27 mouse cellular contexts compared by ENCODE assay signal in the genomic region with DNA sequence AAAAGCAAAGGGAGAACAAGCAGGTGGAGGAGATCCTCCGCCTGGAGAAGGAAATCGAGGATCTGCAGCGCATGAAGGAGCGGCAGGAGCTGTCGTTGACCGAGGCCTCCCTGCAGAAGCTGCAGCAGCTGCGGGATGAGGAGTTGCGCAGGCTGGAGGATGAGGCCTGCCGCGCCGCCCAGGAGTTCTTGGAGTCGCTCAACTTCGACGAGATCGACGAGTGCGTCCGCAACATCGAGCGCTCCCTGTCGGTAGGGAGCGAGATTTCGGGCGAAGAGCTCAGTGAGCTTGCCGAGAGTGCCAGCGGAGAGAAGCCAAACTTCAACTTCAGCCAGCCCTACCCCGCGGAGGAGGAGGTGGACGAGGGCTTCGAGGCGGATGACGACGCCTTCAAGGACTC.
DNase-seq lines count a peak whose midpoint lies in the region; ATAC-seq and TF ChIP-seq lines count a peak whose summit lies in the region.
"Had no signal": no experiment of that assay in that cellular context is flagged by ENCODE, and none has a peak within 500 bp of the region (broad histone marks: within the 10 kb centered on the region; RNA-seq: fewer than 3 reads in every experiment).

No protein-coding gene starts in this region.

- no peak; the same call in 1 of the 2 replicates for ATAC-seq in liver, embryonic 11.5 days (replicated peaks; ENCODE audit: low FRiP score)
- ATAC-seq: activated CD4-positive, CD25-positive, alpha-beta regulatory T cell, adult 4 months; forebrain, embryonic 13.5 days; forebrain, embryonic 16.5 days; hindbrain, embryonic 16.5 days; intestine, embryonic 15.5 days; Patski had no signal

- 82% methylated on average over 33 of the region's 33 CpGs for WGBS in liver, embryonic 11.5 days

- TF ChIP-seq POLR2A in testis, adult 2 months (IDR thresholded peaks at IDR 0.05; ENCODE audit: control insufficient read depth, low read depth, low read length): no peak

- peak overlapping the region; percentile 65 for H3K4me3 ChIP-seq in testis, adult 2 months (ENCODE audit: control insufficient read depth, low read depth, low read length)
- H3K4me3 ChIP-seq in ES-E14 (ENCODE audit: insufficient read depth in 1 of 2, low read depth in 1 of 2, low read length in 2 of 2, poor library complexity in 1 of 2, severe bottlenecking in 1 of 2): peak overlapping the region; percentile 20 to 65
- H3K4me3 ChIP-seq in liver, embryonic 11.5 days (ENCODE audit: low read depth, low read length): no peak overlapping the region
- H3K4me3 ChIP-seq: forebrain, embryonic 10.5 days; forebrain, embryonic 13.5 days; hindbrain, embryonic 10.5 days; hindbrain, embryonic 13.5 days; intestine, embryonic 15.5 days had no signal

- no peak for DNase-seq in testis, postnatal 10 days (ENCODE audit: low spot score)
- DNase-seq in ES-E14 (ENCODE audit: low read depth, low spot score) (peak; percentile 59), ZHBTc4 (ENCODE audit: low read depth, low spot score) (peak; percentile 92)
- DNase-seq in ovary, adult 18-20 months (ENCODE audit: low spot score): no peak
- no peak for DNase-seq in liver, embryonic 11.5 days (ENCODE audit: low spot score)
- no peak for DNase-seq in heart, postnatal 25 days (ENCODE audit: low spot score)
- DNase-seq: adrenal gland, adult 8-10 months; adrenal gland, postnatal 25 days; B cell, adult 2 months; cerebellum, adult 18-20 months; cerebellum, adult 9-10 months; cerebellum, postnatal 14 days; gastrocnemius, postnatal 10 days; heart, adult 11 months; heart, postnatal 36 days had no signal

- no peak overlapping the region for H3K27ac ChIP-seq in testis, adult 2 months (ENCODE audit: control insufficient read depth, insufficient read depth, low read depth, low read length)
- peak overlapping the region; percentile 37; the same call in 1 of the 2 replicates for H3K27ac ChIP-seq in ES-E14 (ENCODE audit: insufficient read depth, low read depth, low read length, poor library complexity, severe bottlenecking)
- H3K27ac ChIP-seq in liver, embryonic 11.5 days (ENCODE audit: low read depth, low read length): no peak overlapping the region
- H3K27ac ChIP-seq: forebrain, embryonic 13.5 days; hindbrain, embryonic 10.5 days; hindbrain, embryonic 13.5 days; intestine, embryonic 15.5 days had no signal

- TF ChIP-seq CTCF in testis, adult 2 months (IDR thresholded peaks at IDR 0.05; ENCODE audit: control insufficient read depth, insufficient read depth, insufficient replicate concordance, low read depth, low read length): peak; percentile 18; the same call in 1 of the 2 replicates

- intact Hi-C loops in heart, postnatal 25 days (cut with DNase I): no loop called here

- no peaks in the 10 kb centered on the region for H3K27me3 ChIP-seq in testis, adult 2 months (ENCODE audit: control insufficient read depth, insufficient read depth, low read length)
- H3K27me3 ChIP-seq in liver, embryonic 11.5 days (replicated peaks; ENCODE audit: control insufficient read depth, insufficient read depth, low read length): no peaks in the 10 kb centered on the region
- H3K27me3 ChIP-seq: CH12.LX; forebrain, embryonic 13.5 days; hindbrain, embryonic 13.5 days; intestine, embryonic 15.5 days; Patski had no signal

- no peak overlapping the region for H3K4me2 ChIP-seq in liver, embryonic 11.5 days
- H3K4me2 ChIP-seq: forebrain, embryonic 13.5 days; heart, embryonic 11.5 days; hindbrain, embryonic 13.5 days; intestine, embryonic 15.5 days had no signal

- peak overlapping the region; percentile 36 for H3K9ac ChIP-seq in ES-E14 (ENCODE audit: insufficient read depth, low read depth, low read length, poor library complexity, severe bottlenecking)
- no peak overlapping the region for H3K9ac ChIP-seq in liver, embryonic 11.5 days (ENCODE audit: low read depth, low read length)
- H3K9ac ChIP-seq: forebrain, embryonic 13.5 days; hindbrain, embryonic 13.5 days; intestine, embryonic 15.5 days had no signal

- in situ Hi-C loops in ES-E14 (cut with MboI; ENCODE audit: low sequenced_read_pairs in 2 of 2, unreplicated experiment in 2 of 2): loop anchor here in 1 of 2 experiments (10.0 kb wide), 1 partner anchor 46 kb away; no protein-coding TSS in a partner anchor

- no peaks in the 10 kb centered on the region for H3K36me3 ChIP-seq in testis, adult 2 months (ENCODE audit: control insufficient read depth, insufficient read depth, low read length)
- H3K36me3 ChIP-seq in ES-E14 (ENCODE audit: control insufficient read depth, insufficient read depth, low read length, poor library complexity, severe bottlenecking): peaks cover 88% of the 10 kb centered on the region
- H3K36me3 ChIP-seq in liver, embryonic 11.5 days (ENCODE audit: control insufficient read depth, insufficient read depth, low read length): peaks cover 25% of the 10 kb centered on the region

- peaks cover 10% of the 10 kb centered on the region; the same call in 1 of the 2 replicates for H3K4me1 ChIP-seq in testis, adult 2 months (ENCODE audit: control insufficient read depth, insufficient read depth, low read length)
- peaks cover 18 to 43% of the 10 kb centered on the region in 2 experiments; a peak in 3 of 4 replicates for H3K4me1 ChIP-seq in ES-E14 (ENCODE audit: control insufficient read depth in 2 of 2, insufficient read depth in 2 of 2, low read length in 2 of 2, poor library complexity in 1 of 2)
- no peaks in the 10 kb centered on the region for H3K4me1 ChIP-seq in liver, embryonic 11.5 days (replicated peaks; ENCODE audit: control insufficient read depth, insufficient read depth, low read length)
- H3K4me1 ChIP-seq: intestine, embryonic 15.5 days had no signal

- no peaks in the 10 kb centered on the region for H3K9me3 ChIP-seq in ES-E14 (ENCODE audit: control insufficient read depth, insufficient read depth, low read depth, low read length)
- H3K9me3 ChIP-seq in liver, embryonic 11.5 days (ENCODE audit: control insufficient read depth, low read length): no peaks in the 10 kb centered on the region
- H3K9me3 ChIP-seq: forebrain, embryonic 10.5 days; forebrain, embryonic 13.5 days; hindbrain, embryonic 10.5 days; hindbrain, embryonic 13.5 days; intestine, embryonic 15.5 days had no signal

TF ChIP-seq in ES-E14, 5 proteins besides CTCF, POLR2A, EP300 and RAD21:
- peak; percentile 31; the same call in 1 of the 2 replicates for TF ChIP-seq ZC3H11A (IDR thresholded peaks at IDR 0.05; ENCODE audit: borderline replicate concordance, low read depth, low read length)
- no peak for TF ChIP-seq ZNF384 (IDR thresholded peaks at IDR 0.05; ENCODE audit: low read depth, low read length)
- no peak for TF ChIP-seq HCFC1 (IDR thresholded peaks at IDR 0.05; ENCODE audit: borderline replicate concordance, insufficient read depth, low read length)
TF ChIP-seq in ES-E14: peak in this region for 1.

Comparison
In these comparisons a context has a peak if more than half of its experiments do, and no peak if none do; other contexts are left out.
1. DNase-seq: peak in ES-E14 (single experiment) and ZHBTc4 (single experiment); none in testis, postnatal 10 days (single experiment), ovary, adult 18-20 months (single experiment), liver, embryonic 11.5 days (single experiment) and heart, postnatal 25 days (single experiment).